Mouse (Mus musculus): ENCODE measurements at regions not wholly inside any gene's neighbourhood (a gene's known extent, or its start where the extent isn't known, plus 50 kb on each side); places are given as distances from the start of the nearest gene placed in this dataset.
"Not testable (repeated sequence)": the region's sequence is repeated elsewhere in the genome, so short reads cannot be mapped to it uniquely, and the experiment has no call there.

GRCm38 (mm10) chr12:3016777-3017176, 293.0 kb downstream of the Rab10 start:
- not testable (repeated sequence) for TF ChIP-seq POLR2A (IDR thresholded peaks at IDR 0.05; ENCODE audit: borderline replicate concordance, extremely low read depth, insufficient read depth, insufficient read length, poor library complexity, severe bottlenecking); CTCF (IDR thresholded peaks at IDR 0.05; ENCODE audit: borderline replicate concordance, extremely low read depth, insufficient read depth, insufficient read length)

All from brain, embryonic 14.5 days (tissue).